In genomic region chr1:152681676-152682367, GRCm38 (mm10) we compare ENCODE assay signal across 9 mouse cellular contexts.
DNase-seq lines count a peak whose midpoint lies in the region; ATAC-seq lines count a peak whose summit lies in the region.
"Had no signal": no experiment of that assay in that cellular context is flagged by ENCODE, and none has a peak within 500 bp of the region (broad histone marks: within the 10 kb centered on the region; RNA-seq: fewer than 3 reads in every experiment).

No protein-coding gene starts in this region.

- H3K27ac ChIP-seq in kidney, embryonic 15.5 days, result peak overlapping the region; percentile 82
- no peak overlapping the region for H3K27ac ChIP-seq in hindbrain, embryonic 11.5 days (ENCODE audit: low read depth, low read length)
- H3K27ac ChIP-seq in limb, embryonic 10.5 days, result no peak overlapping the region; the same call in 1 of the 2 replicates
- H3K27ac ChIP-seq: liver, embryonic 15.5 days had no signal

- H3K4me3 ChIP-seq in kidney, embryonic 15.5 days (replicated peaks), result no peak overlapping the region
- no peak overlapping the region for H3K4me3 ChIP-seq in hindbrain, embryonic 11.5 days (ENCODE audit: low read depth, low read length)
- H3K4me3 ChIP-seq in limb, embryonic 10.5 days, result no peak overlapping the region
- H3K4me3 ChIP-seq: liver, embryonic 15.5 days had no signal

- no peak overlapping the region for H3K9ac ChIP-seq in kidney, embryonic 15.5 days
- no peak overlapping the region for H3K9ac ChIP-seq in hindbrain, embryonic 11.5 days (ENCODE audit: low read depth, low read length)
- H3K9ac ChIP-seq: liver, embryonic 15.5 days had no signal

- H3K4me2 ChIP-seq in kidney, embryonic 15.5 days, result no peak overlapping the region
- H3K4me2 ChIP-seq in hindbrain, embryonic 11.5 days (replicated peaks; ENCODE audit: low read depth, low read length), result no peak overlapping the region
- H3K4me2 ChIP-seq: liver, embryonic 15.5 days had no signal

- whole genome bisulfite sequencing in kidney, embryonic 15.5 days, result 73% methylated on average over 6 of the region's 6 CpGs
- WGBS in hindbrain, embryonic 11.5 days, result 77% methylated on average over 6 of the region's 6 CpGs
- WGBS in limb, embryonic 10.5 days, result 65% methylated on average over 6 of the region's 6 CpGs

- ATAC-seq in kidney, embryonic 15.5 days (replicated peaks; ENCODE audit: low FRiP score), result no peak
- ATAC-seq in hindbrain, embryonic 11.5 days (ENCODE audit: low FRiP score), result no peak
- ATAC-seq in inflammation-experienced regulatory T-cells, adult 6 months, result no peak

- no peaks in the 10 kb centered on the region for H3K9me3 ChIP-seq in kidney, embryonic 15.5 days (replicated peaks)
- no peaks in the 10 kb centered on the region for H3K9me3 ChIP-seq in hindbrain, embryonic 11.5 days (ENCODE audit: control insufficient read depth, low read length)
- no peaks in the 10 kb centered on the region for H3K9me3 ChIP-seq in limb, embryonic 10.5 days (replicated peaks)
- H3K9me3 ChIP-seq: liver, embryonic 15.5 days had no signal

- H3K27me3 ChIP-seq in kidney, embryonic 15.5 days, result no peaks in the 10 kb centered on the region
- H3K27me3 ChIP-seq in hindbrain, embryonic 11.5 days (ENCODE audit: control insufficient read depth, insufficient read depth, low read length), result no peaks in the 10 kb centered on the region
- no peaks in the 10 kb centered on the region for H3K27me3 ChIP-seq in limb, embryonic 10.5 days (ENCODE audit: low read depth, poor library complexity, severe bottlenecking)
- H3K27me3 ChIP-seq: liver, embryonic 15.5 days had no signal

- H3K36me3 ChIP-seq in kidney, embryonic 15.5 days, result no peaks in the 10 kb centered on the region
- no peaks in the 10 kb centered on the region for H3K36me3 ChIP-seq in hindbrain, embryonic 11.5 days (ENCODE audit: control insufficient read depth, insufficient read depth, low read length)
- H3K36me3 ChIP-seq in limb, embryonic 10.5 days, result no peaks in the 10 kb centered on the region
- H3K36me3 ChIP-seq: liver, embryonic 15.5 days had no signal

- DNase-seq in gastrocnemius, adult 18-20 months (ENCODE audit: low spot score), result peak; percentile 28
- DNase-seq in gastrocnemius, postnatal 4 days (ENCODE audit: low spot score in 2 of 2), result no peak
- DNase-seq in ovary, postnatal 36 days (ENCODE audit: low spot score), result peak; percentile 7
- DNase-seq in ovary, postnatal 10 days (ENCODE audit: low spot score), result no peak
- no peak for DNase-seq in hindbrain, embryonic 11.5 days (ENCODE audit: low spot score)
- DNase-seq in limb, embryonic 10.5 days (ENCODE audit: low spot score), result no peak

- H3K4me1 ChIP-seq in kidney, embryonic 15.5 days, result peaks cover 55% of the 10 kb centered on the region
- H3K4me1 ChIP-seq in hindbrain, embryonic 11.5 days (replicated peaks; ENCODE audit: control insufficient read depth, insufficient read depth, low read length), result no peaks in the 10 kb centered on the region
- H3K4me1 ChIP-seq in limb, embryonic 10.5 days, result peaks cover 57% of the 10 kb centered on the region
- H3K4me1 ChIP-seq: liver, embryonic 15.5 days had no signal

Comparison
In these comparisons a context has a peak if more than half of its experiments do, and no peak if none do; other contexts are left out.
1. DNase-seq: peak in gastrocnemius, adult 18-20 months (single experiment) and ovary, postnatal 36 days (single experiment); none in gastrocnemius, postnatal 4 days (0 of 2), ovary, postnatal 10 days (single experiment), hindbrain, embryonic 11.5 days (single experiment) and limb, embryonic 10.5 days (single experiment).